ENCODE assay signal across 15 mouse cellular contexts in genomic region chr1:37959486-37959885, GRCm38 (mm10). TPM values are rescaled to one million over a fixed set of nuclear protein-coding genes. Genes with fewer than 3 reads are reported as not detected.
DNase-seq lines count a peak whose midpoint lies in the region; ATAC-seq lines count a peak whose summit lies in the region.
"Had no signal": no experiment of that assay in that cellular context is flagged by ENCODE, and none has a peak within 500 bp of the region (broad histone marks: within the 10 kb centered on the region; RNA-seq: fewer than 3 reads in every experiment).

No protein-coding gene starts in this region.

- no peak overlapping the region for H3K9ac ChIP-seq in hindbrain, embryonic 14.5 days
- no peak overlapping the region for H3K9ac ChIP-seq in hindbrain, embryonic 12.5 days
- no peak overlapping the region for H3K9ac ChIP-seq in kidney, embryonic 15.5 days
- H3K9ac ChIP-seq: embryonic facial prominence, embryonic 12.5 days; liver, embryonic 12.5 days had no signal

- H3K4me1 ChIP-seq in hindbrain, embryonic 14.5 days (replicated peaks; ENCODE audit: control insufficient read depth, insufficient read depth, low read length) = no peaks in the 10 kb centered on the region
- H3K4me1 ChIP-seq in hindbrain, embryonic 12.5 days = 0 out of 2 replicates have a peak, but pooled peaks cover 2% of the 10 kb centered on the region
- H3K4me1 ChIP-seq in kidney, embryonic 15.5 days = no peaks in the 10 kb centered on the region
- H3K4me1 ChIP-seq: embryonic facial prominence, embryonic 12.5 days; liver, embryonic 12.5 days had no signal

- DNase-seq in hindbrain, embryonic 14.5 days (ENCODE audit: low spot score) = peak; percentile 39
- DNase-seq in ovary, postnatal 36 days (ENCODE audit: low spot score) = peak; percentile 5
- DNase-seq in ovary, postnatal 10 days (ENCODE audit: low spot score) = no peak
- DNase-seq in layer of hippocampus, postnatal 14 days (ENCODE audit: low spot score in 2 of 2) = peak; percentile 33 to 55
- DNase-seq in gastrocnemius, postnatal 4 days (ENCODE audit: low spot score in 2 of 2) = no peak
- no peak for DNase-seq in urinary bladder, postnatal 14 days (ENCODE audit: low spot score)
- DNase-seq: gastrocnemius, postnatal 10 days; heart, postnatal 36 days; retina, postnatal 1 day; thymus, adult 18-20 months had no signal

- no peak overlapping the region for H3K4me2 ChIP-seq in hindbrain, embryonic 14.5 days (replicated peaks)
- H3K4me2 ChIP-seq in hindbrain, embryonic 12.5 days (replicated peaks) = no peak overlapping the region
- H3K4me2 ChIP-seq in kidney, embryonic 15.5 days = no peak overlapping the region
- H3K4me2 ChIP-seq: embryonic facial prominence, embryonic 12.5 days; liver, embryonic 12.5 days had no signal

- 57% methylated on average over 5 of the region's 5 CpGs for WGBS in hindbrain, embryonic 14.5 days
- 67% methylated on average over 5 of the region's 5 CpGs for WGBS in hindbrain, embryonic 12.5 days
- WGBS in kidney, embryonic 15.5 days = 76% methylated on average over 5 of the region's 5 CpGs

- H3K4me3 ChIP-seq in hindbrain, embryonic 14.5 days (replicated peaks; ENCODE audit: low read length) = no peak overlapping the region
- H3K4me3 ChIP-seq in hindbrain, embryonic 12.5 days = no peak overlapping the region
- no peak overlapping the region for H3K4me3 ChIP-seq in kidney, embryonic 15.5 days (replicated peaks)
- H3K4me3 ChIP-seq: embryonic facial prominence, embryonic 12.5 days; liver, embryonic 12.5 days had no signal

- H3K9me3 ChIP-seq in hindbrain, embryonic 14.5 days (ENCODE audit: control insufficient read depth, low read length) = no peaks in the 10 kb centered on the region
- no peaks in the 10 kb centered on the region for H3K9me3 ChIP-seq in hindbrain, embryonic 12.5 days (replicated peaks)
- H3K9me3 ChIP-seq in kidney, embryonic 15.5 days (replicated peaks) = no peaks in the 10 kb centered on the region
- H3K9me3 ChIP-seq: embryonic facial prominence, embryonic 12.5 days; liver, embryonic 12.5 days had no signal

- ATAC-seq in hindbrain, embryonic 14.5 days (ENCODE audit: low FRiP score) = no peak
- ATAC-seq in hindbrain, embryonic 12.5 days (ENCODE audit: low FRiP score) = no peak
- no peak for ATAC-seq in kidney, embryonic 15.5 days (replicated peaks; ENCODE audit: low FRiP score)
- ATAC-seq: liver, embryonic 12.5 days had no signal

- H3K27me3 ChIP-seq in hindbrain, embryonic 14.5 days (ENCODE audit: control insufficient read depth, insufficient read depth, low read length) = no peaks in the 10 kb centered on the region
- H3K27me3 ChIP-seq in hindbrain, embryonic 12.5 days = no peaks in the 10 kb centered on the region
- no peaks in the 10 kb centered on the region for H3K27me3 ChIP-seq in kidney, embryonic 15.5 days
- H3K27me3 ChIP-seq: embryonic facial prominence, embryonic 12.5 days had no signal

- H3K36me3 ChIP-seq in hindbrain, embryonic 14.5 days (replicated peaks; ENCODE audit: control insufficient read depth, insufficient read depth) = no peaks in the 10 kb centered on the region
- no peaks in the 10 kb centered on the region for H3K36me3 ChIP-seq in hindbrain, embryonic 12.5 days
- no peaks in the 10 kb centered on the region for H3K36me3 ChIP-seq in kidney, embryonic 15.5 days
- H3K36me3 ChIP-seq: embryonic facial prominence, embryonic 12.5 days; liver, embryonic 12.5 days had no signal

- no peak overlapping the region for H3K27ac ChIP-seq in hindbrain, embryonic 14.5 days
- H3K27ac ChIP-seq in hindbrain, embryonic 12.5 days = no peak overlapping the region
- H3K27ac ChIP-seq in kidney, embryonic 15.5 days = no peak overlapping the region
- H3K27ac ChIP-seq: embryonic facial prominence, embryonic 12.5 days; liver, embryonic 12.5 days had no signal

RNA-seq across cellular contexts. Expression of gene Lyg1, which starts 1.9 kb away (rescaled TPM):
- polyA plus RNA-seq in hindbrain, embryonic 14.5 days (2014; fragmentation: Nextera tagmentation; extraction: Ambion mirVana) = not detected in 2 replicates
- polyA plus RNA-seq in hindbrain, embryonic 12.5 days (2016; fragmentation: Nextera tagmentation; extraction: Ambion mirVana) = not detected in 2 replicates
- not detected for total RNA-seq in layer of hippocampus, postnatal 14 days (2021)
- not detected for total RNA-seq in gastrocnemius, postnatal 4 days (2021)
- polyA plus RNA-seq in kidney, embryonic 15.5 days (2015; fragmentation: Nextera tagmentation; extraction: Ambion mirVana) = not detected in 2 replicates
- total RNA-seq: gastrocnemius, postnatal 10 days; heart, postnatal 36 days had no signal
- polyA plus RNA-seq: embryonic facial prominence, embryonic 12.5 days; large intestine, adult 2 months; liver, embryonic 12.5 days had no signal

RNA-seq across cellular contexts. Expression of gene Txndc9, which starts 38.2 kb away (rescaled TPM):
- polyA plus RNA-seq in hindbrain, embryonic 14.5 days (2014; fragmentation: Nextera tagmentation; extraction: Ambion mirVana) = 129 and 144 TPM in 2 replicates
- polyA plus RNA-seq in hindbrain, embryonic 12.5 days (2016; fragmentation: Nextera tagmentation; extraction: Ambion mirVana) = 155 and 161 TPM in 2 replicates
- total RNA-seq in layer of hippocampus, postnatal 14 days (2021) = 10 to 100 TPM; 57.9 to 64.9 TPM
- 10 to 100 TPM; 60.7 to 61.4 TPM for total RNA-seq in gastrocnemius, postnatal 4 days (2021)
- polyA plus RNA-seq in kidney, embryonic 15.5 days (2015; fragmentation: Nextera tagmentation; extraction: Ambion mirVana) = 123 and 148 TPM in 2 replicates

RNA-seq across cellular contexts. Expression of gene Eif5b, which starts 38.3 kb away (rescaled TPM):
- 18.7 and 19.6 TPM in 2 replicates for polyA plus RNA-seq in hindbrain, embryonic 14.5 days (2014; fragmentation: Nextera tagmentation; extraction: Ambion mirVana)
- polyA plus RNA-seq in hindbrain, embryonic 12.5 days (2016; fragmentation: Nextera tagmentation; extraction: Ambion mirVana) = 31.3 and 34.0 TPM in 2 replicates
- 10 to 100 TPM; 36.6 to 39.9 TPM for total RNA-seq in layer of hippocampus, postnatal 14 days (2021)
- 10 to 100 TPM; 36.4 to 37.3 TPM for total RNA-seq in gastrocnemius, postnatal 4 days (2021)
- polyA plus RNA-seq in kidney, embryonic 15.5 days (2015; fragmentation: Nextera tagmentation; extraction: Ambion mirVana) = 28.8 and 29.0 TPM in 2 replicates

RNA-seq across cellular contexts. Expression of gene Lyg2, which starts 43.2 kb away (rescaled TPM):
- not detected in 2 replicates for polyA plus RNA-seq in hindbrain, embryonic 14.5 days (2014; fragmentation: Nextera tagmentation; extraction: Ambion mirVana)
- not detected in 2 replicates for polyA plus RNA-seq in hindbrain, embryonic 12.5 days (2016; fragmentation: Nextera tagmentation; extraction: Ambion mirVana)
- total RNA-seq in layer of hippocampus, postnatal 14 days (2021) = not detected
- total RNA-seq in gastrocnemius, postnatal 4 days (2021) = not detected
- not detected in 2 replicates for polyA plus RNA-seq in kidney, embryonic 15.5 days (2015; fragmentation: Nextera tagmentation; extraction: Ambion mirVana)
- total RNA-seq: gastrocnemius, postnatal 10 days; heart, postnatal 36 days had no signal
- polyA plus RNA-seq: embryonic facial prominence, embryonic 12.5 days; large intestine, adult 2 months; liver, embryonic 12.5 days had no signal

Comparison
In these comparisons a context has a peak if more than half of its experiments do, and no peak if none do; other contexts are left out.
1. DNase-seq: peak in hindbrain, embryonic 14.5 days (single experiment), ovary, postnatal 36 days (single experiment) and layer of hippocampus, postnatal 14 days (2 of 2); none in ovary, postnatal 10 days (single experiment), gastrocnemius, postnatal 4 days (0 of 2) and urinary bladder, postnatal 14 days (single experiment).